Mouse (Mus musculus) adipose tissue, adult 10 weeks (tissue): ENCODE data around the gene Psmb4. TPM values are rescaled to one million over a fixed set of nuclear protein-coding genes. Genes with fewer than 3 reads are reported as not detected.

Experiments
- polyA plus RNA-seq: library from polyadenylated mRNA; stranded (reverse); fragments of 350-450 nt; fragmentation: Illumina TruSeq; extraction: RNeasy Lipid Tissue Mini Kit (QIAGEN cat#74804); gene quantifications from one replicate; pipeline ENCODE4 v1.2.3, GENCODE M21; 2014; ENCODE audit warnings: low read depth, low replicate concordance

The Psmb4 gene
- polyA plus RNA-seq: 211 TPM

DNA sequence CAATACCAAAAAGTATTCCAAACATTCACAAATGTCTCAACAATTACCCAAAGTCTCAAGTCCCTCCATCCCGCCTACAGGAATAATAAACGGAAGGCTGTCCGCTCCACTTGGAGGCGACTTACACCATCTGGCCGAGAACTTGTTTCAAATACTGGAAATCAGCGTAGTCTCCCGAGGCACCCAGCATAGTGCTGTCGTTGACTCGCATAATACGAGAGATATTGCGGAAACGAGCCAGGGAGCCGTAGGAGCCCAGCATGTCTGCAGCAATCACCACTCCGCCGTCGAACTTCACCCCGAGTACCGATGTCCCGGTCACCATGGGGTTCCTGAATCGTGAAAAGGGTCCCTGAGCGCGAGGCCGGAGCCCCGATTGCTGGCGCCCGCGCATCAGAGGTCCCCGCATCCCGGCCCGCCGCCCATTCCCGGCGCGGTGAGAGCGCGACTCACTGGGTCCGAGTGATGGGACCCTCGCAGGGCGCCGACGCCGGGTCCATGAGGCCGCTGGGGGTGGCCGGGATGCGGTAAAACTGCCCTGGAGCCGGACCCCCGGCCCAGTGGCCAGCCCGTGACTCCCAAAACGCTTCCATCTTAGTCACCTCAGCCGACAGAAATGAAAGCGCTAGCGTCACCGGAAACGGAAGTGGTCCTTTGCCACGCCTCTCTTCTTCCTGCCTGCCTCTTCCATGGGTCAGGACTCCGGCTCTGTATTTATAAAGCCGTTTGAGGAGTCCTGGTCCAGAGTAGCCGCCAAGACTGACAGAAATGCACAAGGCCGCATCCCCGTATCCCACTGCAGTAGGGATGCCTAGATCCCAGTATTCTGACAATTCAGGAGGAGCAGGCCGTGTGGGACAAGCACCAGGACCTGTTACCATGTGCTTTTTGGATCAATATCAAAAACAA lies at the start of gene Psmb4:
Psmb4 (minus strand) TSS at position 646 of the 909 bp plus-strand sequence.

DNA sequence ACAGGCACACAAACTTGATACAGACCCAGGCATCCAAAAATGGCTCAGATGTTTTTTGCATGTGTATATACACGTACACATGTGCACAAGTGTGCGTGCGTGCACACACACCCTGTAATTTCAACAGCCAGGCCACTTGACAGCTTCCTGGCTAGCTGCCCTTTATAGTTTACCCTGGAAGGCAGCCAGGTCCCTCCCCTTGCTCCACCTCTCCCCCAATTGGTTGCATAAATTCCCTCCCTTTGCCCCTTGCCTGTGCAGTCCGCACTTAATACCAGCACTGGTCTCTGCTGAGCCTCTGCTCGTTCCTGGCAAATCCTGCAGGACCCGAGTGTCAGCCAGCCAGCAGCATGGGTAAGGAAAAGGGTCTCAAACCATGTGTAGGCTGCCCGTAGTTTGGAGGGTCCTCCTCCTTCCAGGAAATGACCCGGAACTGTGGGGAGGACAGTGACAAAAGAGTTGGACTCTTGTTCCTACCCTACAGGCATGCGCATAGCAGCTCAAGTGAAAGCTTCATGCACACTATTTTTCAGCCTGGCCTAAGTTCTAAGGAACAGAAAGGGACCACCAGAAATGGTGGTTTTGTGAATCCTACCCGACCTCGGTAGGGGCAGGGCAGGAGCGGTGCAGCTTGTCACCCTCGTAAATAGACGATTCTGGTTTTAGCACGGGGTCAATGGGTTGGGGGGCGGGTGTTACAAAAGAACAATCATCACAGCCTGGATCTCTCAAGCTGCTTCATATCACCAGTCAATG lies 46.2 kb upstream of the Psmb4 start, which contains the start of gene Selenbp1:
Selenbp1 (plus strand) TSS at position 248 of the 756 bp plus-strand sequence.

DNA sequence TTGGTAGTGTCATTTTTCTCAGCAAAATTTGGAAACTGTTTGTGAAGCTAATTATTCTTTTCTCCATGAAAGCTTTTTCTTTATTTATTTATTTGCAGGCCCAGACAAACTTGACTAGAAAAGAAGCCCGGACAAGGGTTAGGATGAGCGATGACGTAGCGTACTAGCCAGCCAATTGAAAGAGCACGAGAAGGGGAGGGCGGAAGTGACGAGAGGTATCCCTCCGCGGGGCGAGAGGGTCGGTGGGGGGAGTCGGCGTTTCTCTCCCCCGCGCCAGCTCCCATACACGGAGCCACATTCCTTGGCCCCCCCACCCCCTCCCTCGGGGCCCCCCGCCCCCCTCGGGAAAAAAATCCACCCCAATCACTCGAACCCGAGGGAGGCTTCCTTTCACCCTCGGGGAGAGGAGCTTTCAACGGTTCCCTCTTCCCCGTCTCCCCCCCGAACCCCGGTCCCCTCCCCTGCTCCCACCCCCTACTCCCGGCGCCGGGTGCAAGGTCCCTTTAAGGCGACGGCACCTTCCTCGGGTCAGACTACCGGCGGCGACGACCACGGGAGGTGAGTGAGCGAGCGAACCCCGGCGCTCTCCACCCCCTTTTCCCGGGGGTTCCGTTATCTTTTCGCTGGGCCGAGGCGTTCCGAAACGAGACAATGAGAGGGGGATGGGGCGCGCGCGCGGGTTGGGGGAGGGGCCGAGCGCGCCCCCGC lies 49.4 kb downstream of the Psmb4 start, which contains the start of gene Pogz:
Pogz (plus strand) TSS at position 385 of the 708 bp plus-strand sequence.

Other genes starting within 250 kb of the Psmb4 start
- gene Gm10972, start 243.8 kb downstream of the Psmb4 start, polyA plus RNA-seq: not detected
- 13.2 TPM for gene Tuft1, start 228.1 kb downstream of the Psmb4 start, polyA plus RNA-seq
- gene Selenbp2, start 193.4 kb downstream of the Psmb4 start, polyA plus RNA-seq: 3.5 TPM
- 13.1 TPM for gene Cgn, start 100.5 kb downstream of the Psmb4 start, polyA plus RNA-seq
- 17.9 TPM for gene Pogz, start 49.4 kb downstream of the Psmb4 start, polyA plus RNA-seq
- gene Selenbp1, start 46.1 kb upstream of the Psmb4 start, polyA plus RNA-seq: 123 TPM
- 13.5 TPM for gene Rfx5, start 67.1 kb upstream of the Psmb4 start, polyA plus RNA-seq
- gene Pi4kb, start 87.8 kb upstream of the Psmb4 start, polyA plus RNA-seq: 33.9 TPM
- gene Zfp687, start 128.5 kb upstream of the Psmb4 start, polyA plus RNA-seq: 24.9 TPM
- 134 TPM for gene Psmd4, start 155.7 kb upstream of the Psmb4 start, polyA plus RNA-seq
- gene Pip5k1a, start 220.0 kb upstream of the Psmb4 start, polyA plus RNA-seq: 19.1 TPM
- gene Vps72, start 224.1 kb upstream of the Psmb4 start, polyA plus RNA-seq: 45.3 TPM
- 0.31 TPM for gene Tmod4, start 237.5 kb upstream of the Psmb4 start, polyA plus RNA-seq
- gene Scnm1, start 247.1 kb upstream of the Psmb4 start, polyA plus RNA-seq: 34.3 TPM
- gene Lysmd1, start 247.1 kb upstream of the Psmb4 start, polyA plus RNA-seq: 11.0 TPM